Mouse (Mus musculus): ENCODE data around the gene Nfia. TPM values are rescaled to one million over a fixed set of nuclear protein-coding genes. Genes with fewer than 3 reads are reported as not detected.
A peak's percentile ranks its signal among the peaks of the same experiment; 100 is the strongest.

Gene Nfia
- polyA plus RNA-seq, 1 experiment from 2014 or later, result 15.9 TPM

DNA sequence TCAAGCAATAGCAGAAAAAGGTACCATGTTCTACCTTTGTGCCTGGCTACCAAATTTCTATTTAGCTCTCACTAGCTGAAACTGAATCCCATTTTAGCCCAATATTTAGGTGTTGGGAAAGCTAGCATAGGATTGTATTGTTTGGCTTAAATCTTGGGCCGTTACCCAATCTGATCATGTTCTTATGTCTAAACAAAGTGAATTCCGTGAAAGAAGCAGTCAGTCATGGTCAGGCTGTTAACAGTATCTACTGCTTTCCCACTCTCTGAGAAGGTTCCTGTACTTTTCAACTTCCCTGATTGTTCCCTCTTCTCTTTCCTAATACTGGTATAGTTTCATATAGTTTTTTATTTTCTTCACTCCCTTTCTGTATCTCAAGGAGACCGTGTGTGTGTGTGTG lies 318.1 kb downstream of the Nfia start:
- no peaks in the 10 kb centered on the region for H3K27me3 ChIP-seq (replicated peaks; ENCODE audit: control insufficient read depth, insufficient read depth, low read length)
- no peaks in the 10 kb centered on the region for H3K4me1 ChIP-seq (replicated peaks; ENCODE audit: control insufficient read depth, insufficient read depth, low read length)
- H3K4me3 ChIP-seq (ENCODE audit: low read depth, low read length), result no peak overlapping the region
- H3K4me2 ChIP-seq (replicated peaks; ENCODE audit: low read depth), result no peak overlapping the region
- no peak for ATAC-seq
- no peak overlapping the region for H3K9ac ChIP-seq (ENCODE audit: low read depth, low read length)
- 67% methylated on average over 3 of the region's 3 CpGs for WGBS
- H3K36me3 ChIP-seq (ENCODE audit: control insufficient read depth, insufficient read depth), result no peaks in the 10 kb centered on the region
- TF ChIP-seq CTCF (IDR thresholded peaks at IDR 0.05; ENCODE audit: low read depth), result no peak
- H3K27ac ChIP-seq (ENCODE audit: low read depth, low read length), result no peak overlapping the region
- H3K9me3 ChIP-seq (ENCODE audit: control insufficient read depth), result no peaks in the 10 kb centered on the region

DNA sequence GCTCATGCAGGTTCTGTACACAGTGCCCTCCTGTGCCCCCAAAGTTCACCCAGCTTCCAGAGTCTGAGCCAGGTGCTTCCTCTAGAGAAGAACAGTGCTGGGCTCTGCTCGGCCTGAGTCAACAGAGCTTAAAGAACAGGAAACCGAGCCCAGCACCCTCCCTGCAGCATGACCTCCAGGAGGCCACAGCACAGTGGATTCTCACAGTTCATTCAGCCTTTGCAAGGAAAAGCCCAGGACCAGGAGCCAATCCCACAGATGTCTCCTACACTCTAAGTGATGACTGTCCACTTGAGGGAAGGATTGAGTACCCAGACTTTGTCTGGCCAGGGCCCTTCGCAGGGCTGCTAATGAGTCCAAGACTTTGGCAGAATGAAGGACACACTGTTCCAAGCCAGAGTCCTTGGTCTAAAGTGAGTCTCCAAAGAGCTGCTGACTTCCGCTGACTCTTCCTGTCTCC lies 318.9 kb downstream of the Nfia start:
- Histone ChIP-seq H3K4me2 (replicated peaks; ENCODE audit: low read depth) (no peak overlapping the region), H3K27me3 (replicated peaks; ENCODE audit: control insufficient read depth, insufficient read depth, low read length) (no peaks in the 10 kb centered on the region), H3K9me3 (ENCODE audit: control insufficient read depth) (no peaks in the 10 kb centered on the region), H3K4me3 (ENCODE audit: low read depth, low read length) (no peak overlapping the region), H3K36me3 (ENCODE audit: control insufficient read depth, insufficient read depth) (no peaks in the 10 kb centered on the region), H3K4me1 (replicated peaks; ENCODE audit: control insufficient read depth, insufficient read depth, low read length) (no peaks in the 10 kb centered on the region), H3K9ac (ENCODE audit: low read depth, low read length) (no peak overlapping the region), H3K27ac (ENCODE audit: low read depth, low read length) (no peak overlapping the region)
- WGBS, result 34% methylated on average over 4 of the region's 4 CpGs
- peak; percentile 13; the same call in 1 of the 2 replicates for TF ChIP-seq CTCF (IDR thresholded peaks at IDR 0.05; ENCODE audit: low read depth)
- ATAC-seq, result no peak

DNA sequence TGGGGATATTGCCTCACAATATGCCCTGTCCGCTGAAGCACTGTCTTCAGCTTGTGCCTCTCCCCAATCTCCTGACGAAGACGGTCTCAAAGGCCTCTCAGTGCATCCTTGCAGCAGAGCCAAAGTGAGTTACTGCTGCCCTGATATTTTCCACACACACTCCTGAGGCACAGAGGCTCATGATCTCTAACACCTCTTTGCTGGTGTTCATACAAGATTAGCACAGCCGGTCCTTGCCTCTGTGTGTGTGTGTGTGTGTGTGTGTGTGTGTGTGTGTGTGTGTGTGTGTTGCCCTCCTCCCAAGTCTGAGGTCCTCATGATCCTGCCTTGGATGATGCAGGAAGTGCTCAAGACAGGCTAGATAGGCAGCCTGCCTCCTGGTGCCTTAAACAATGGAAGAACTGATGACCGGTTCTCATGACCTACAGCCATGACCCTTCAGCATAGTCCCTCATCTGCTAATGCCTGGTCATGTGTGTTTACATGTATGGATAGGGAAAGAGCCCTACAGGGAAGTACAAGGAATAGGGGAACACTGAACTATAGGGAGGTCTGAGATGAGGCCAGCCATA lies 319.5 kb downstream of the Nfia start:
- no peaks in the 10 kb centered on the region for H3K36me3 ChIP-seq (ENCODE audit: control insufficient read depth, insufficient read depth)
- 75% methylated on average over 5 of the region's 5 CpGs for WGBS
- H3K4me2 ChIP-seq (replicated peaks; ENCODE audit: low read depth), result no peak overlapping the region
- H3K9me3 ChIP-seq (ENCODE audit: control insufficient read depth), result no peaks in the 10 kb centered on the region
- ATAC-seq, result no peak
- H3K27ac ChIP-seq (ENCODE audit: low read depth, low read length), result no peak overlapping the region
- no peak for TF ChIP-seq CTCF (IDR thresholded peaks at IDR 0.05; ENCODE audit: low read depth)
- H3K9ac ChIP-seq (ENCODE audit: low read depth, low read length), result no peak overlapping the region
- no peaks in the 10 kb centered on the region for H3K4me1 ChIP-seq (replicated peaks; ENCODE audit: control insufficient read depth, insufficient read depth, low read length)
- H3K27me3 ChIP-seq (replicated peaks; ENCODE audit: control insufficient read depth, insufficient read depth, low read length), result no peaks in the 10 kb centered on the region
- H3K4me3 ChIP-seq (ENCODE audit: low read depth, low read length), result no peak overlapping the region

GRCm38 (mm10) chr4:98094112-98094805 lies 321.7 kb downstream of the Nfia start:
- ATAC-seq, result no peak
- Histone ChIP-seq H3K27ac (ENCODE audit: low read depth, low read length) (no peak overlapping the region), H3K27me3 (replicated peaks; ENCODE audit: control insufficient read depth, insufficient read depth, low read length) (no peaks in the 10 kb centered on the region), H3K4me3 (ENCODE audit: low read depth, low read length) (no peak overlapping the region), H3K4me1 (replicated peaks; ENCODE audit: control insufficient read depth, insufficient read depth, low read length) (no peaks in the 10 kb centered on the region; the same call in 1 of the 2 replicates), H3K4me2 (replicated peaks; ENCODE audit: low read depth) (no peak overlapping the region), H3K36me3 (ENCODE audit: control insufficient read depth, insufficient read depth) (no peaks in the 10 kb centered on the region), H3K9ac (ENCODE audit: low read depth, low read length) (no peak overlapping the region), H3K9me3 (ENCODE audit: control insufficient read depth) (no peaks in the 10 kb centered on the region)
- TF ChIP-seq CTCF (IDR thresholded peaks at IDR 0.05; ENCODE audit: low read depth), result no peak
- 35% methylated on average over 19 of the region's 19 CpGs for WGBS

DNA sequence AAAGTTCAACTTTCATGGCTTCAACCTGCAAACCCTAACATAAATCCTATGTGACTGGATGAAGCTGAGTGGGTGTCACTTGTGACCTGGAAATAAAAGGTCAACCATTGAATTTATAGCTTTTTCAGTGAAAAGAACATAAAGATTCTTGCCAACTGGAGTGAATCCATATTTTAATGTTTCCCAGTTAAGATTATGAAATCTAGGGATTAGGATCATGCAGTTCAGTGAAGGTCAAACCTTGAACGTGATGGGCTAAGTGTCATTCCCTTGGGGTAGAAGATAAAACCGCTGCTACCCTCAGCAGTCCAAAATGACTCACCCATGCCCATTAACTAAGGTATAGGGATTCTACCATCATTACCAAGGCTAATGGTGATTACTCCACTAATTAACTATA lies 322.5 kb downstream of the Nfia start:
- Histone ChIP-seq H3K4me1 (replicated peaks; ENCODE audit: control insufficient read depth, insufficient read depth, low read length) (no peaks in the 10 kb centered on the region; the same call in 1 of the 2 replicates), H3K4me3 (ENCODE audit: low read depth, low read length) (no peak overlapping the region), H3K36me3 (ENCODE audit: control insufficient read depth, insufficient read depth) (no peaks in the 10 kb centered on the region), H3K27ac (ENCODE audit: low read depth, low read length) (no peak overlapping the region), H3K9ac (ENCODE audit: low read depth, low read length) (no peak overlapping the region), H3K27me3 (replicated peaks; ENCODE audit: control insufficient read depth, insufficient read depth, low read length) (no peaks in the 10 kb centered on the region), H3K4me2 (replicated peaks; ENCODE audit: low read depth) (no peak overlapping the region), H3K9me3 (ENCODE audit: control insufficient read depth) (no peaks in the 10 kb centered on the region)
- no peak for TF ChIP-seq CTCF (IDR thresholded peaks at IDR 0.05; ENCODE audit: low read depth)
- ATAC-seq, result no peak
- WGBS, result 80% methylated on average over 2 of the region's 2 CpGs

DNA sequence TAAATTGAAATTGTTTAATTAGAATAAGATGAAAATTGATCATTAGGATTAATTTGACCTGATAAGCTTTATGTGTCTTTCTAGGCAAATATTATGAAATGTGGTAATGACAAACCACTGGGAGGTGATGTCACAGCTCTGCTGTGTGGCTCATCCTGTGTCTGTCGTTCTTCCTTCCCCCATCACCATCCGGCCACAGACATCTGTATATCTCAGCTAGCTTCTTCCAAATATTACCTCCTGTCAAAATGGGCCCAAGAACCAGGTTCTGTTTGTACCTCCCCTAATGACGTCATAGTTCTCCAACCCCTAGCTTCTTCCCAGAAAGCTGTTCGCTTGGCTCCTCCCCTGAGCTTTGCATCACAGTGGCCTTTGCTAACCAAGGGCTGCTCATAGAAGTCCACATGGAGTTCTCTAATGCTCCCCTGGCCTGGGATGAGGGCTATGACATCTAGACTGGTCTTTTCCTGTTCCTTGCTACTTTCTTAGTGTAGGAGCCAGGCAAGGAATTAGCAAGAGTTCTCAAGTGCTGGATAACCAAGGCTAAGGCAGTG lies 324.6 kb downstream of the Nfia start:
- no peaks in the 10 kb centered on the region for H3K9me3 ChIP-seq (ENCODE audit: control insufficient read depth)
- H3K27me3 ChIP-seq (replicated peaks; ENCODE audit: control insufficient read depth, insufficient read depth, low read length), result no peaks in the 10 kb centered on the region
- no peak for ATAC-seq
- H3K4me1 ChIP-seq (replicated peaks; ENCODE audit: control insufficient read depth, insufficient read depth, low read length), result no peaks in the 10 kb centered on the region; the same call in 1 of the 2 replicates
- H3K4me3 ChIP-seq (ENCODE audit: low read depth, low read length), result no peak overlapping the region
- TF ChIP-seq CTCF (IDR thresholded peaks at IDR 0.05; ENCODE audit: low read depth), result no peak
- WGBS, result 68% methylated on average over 4 of the region's 4 CpGs
- H3K9ac ChIP-seq (ENCODE audit: low read depth, low read length), result no peak overlapping the region
- H3K27ac ChIP-seq (ENCODE audit: low read depth, low read length), result no peak overlapping the region
- no peaks in the 10 kb centered on the region for H3K36me3 ChIP-seq (ENCODE audit: control insufficient read depth, insufficient read depth)
- H3K4me2 ChIP-seq (replicated peaks; ENCODE audit: low read depth), result no peak overlapping the region

All from intestine, postnatal 0 days (tissue).